Mouse (Mus musculus) megakaryocyte, embryonic 14.5 days (primary cell): ENCODE data around the gene Ccdc159. TPM values are rescaled to one million over a fixed set of nuclear protein-coding genes. Genes with fewer than 3 reads are reported as not detected.
A peak's percentile ranks its signal among the peaks of the same experiment; 100 is the strongest.

Experiments used
- H3K27me3 ChIP-seq: replicated peaks from 2 replicates; pipeline ENCODE3; 2012; ENCODE audit warnings: inconsistent platforms
- H3K36me3 ChIP-seq: replicated peaks from 2 replicates; pipeline ENCODE3; 2012; ENCODE audit warnings: low read length, inconsistent platforms, mixed read lengths
- H3K4me1 ChIP-seq: 2 replicates; pipeline ENCODE4 v1.6.1; 2012; ENCODE audit warnings: inconsistent platforms
- H3K4me3 ChIP-seq: replicated peaks from 2 replicates; pipeline ENCODE3; 2012; ENCODE audit warnings: moderate library complexity, mild to moderate bottlenecking, inconsistent platforms
- H3K9me3 ChIP-seq: 2 replicates; pipeline ENCODE4 v1.6.1; 2012; ENCODE audit warnings: inconsistent platforms
- FLI1 ChIP-seq: IDR thresholded peaks from 2 replicates; pipeline ENCODE4 v1.6.1; 2012; ENCODE audit warnings: low read length, inconsistent platforms, mixed read lengths
- GATA1 ChIP-seq: IDR thresholded peaks from 3 replicates; pipeline ENCODE4 v1.6.1; 2012; ENCODE audit warnings: mixed read lengths, low read length, inconsistent platforms, borderline replicate concordance
- polyA plus RNA-seq: library from polyadenylated mRNA; stranded (reverse); fragments of >175 nt; gene quantifications from 2 replicates; pipeline ENCODE4 v1.2.3, GENCODE M21; 2012; ENCODE audit warnings: low replicate concordance; ENCODE audit not compliant: insufficient read depth

The Ccdc159 gene
- polyA plus RNA-seq, 1 experiment = 0.67 TPM

DNA sequence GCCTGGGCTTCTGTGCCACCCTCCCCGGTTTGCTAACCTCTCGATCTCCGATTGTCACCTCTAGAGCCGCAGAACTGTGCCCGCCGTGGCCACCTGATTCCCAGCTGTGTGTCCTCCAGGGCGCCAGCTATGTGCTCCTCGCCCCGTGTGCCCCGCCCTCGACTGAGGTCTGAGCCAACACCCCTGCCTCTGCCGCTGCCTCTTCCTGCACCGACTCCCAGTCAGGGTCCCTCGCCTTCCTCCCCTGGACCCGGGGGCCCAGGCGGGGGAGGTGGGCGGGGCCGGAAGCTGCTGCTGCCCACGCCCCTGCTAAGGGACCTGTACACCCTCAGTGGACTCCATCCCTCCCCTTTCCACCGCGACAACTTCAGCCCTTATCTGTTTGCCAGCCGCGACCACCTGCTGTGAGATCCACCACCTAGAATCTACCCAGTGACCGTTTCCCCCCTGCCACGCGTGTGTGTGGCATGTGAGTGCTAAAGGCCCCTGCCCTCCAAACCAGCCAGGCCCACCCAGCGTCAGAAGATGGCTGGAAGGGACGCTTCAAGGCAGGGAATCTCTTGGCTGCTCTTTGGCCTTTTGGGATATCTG, 20.4 kb downstream of the Ccdc159 start:
- TF ChIP-seq FLI1 (no peak), GATA1 (no peak)
- H3K36me3 ChIP-seq = no peaks in the 10 kb centered on the region
- peaks cover 15% of the 10 kb centered on the region for H3K4me1 ChIP-seq
- peaks cover 22% of the 10 kb centered on the region for H3K9me3 ChIP-seq
- peak overlapping the region; percentile 81 for H3K4me3 ChIP-seq
- H3K27me3 ChIP-seq = peaks cover 50% of the 10 kb centered on the region

- peaks cover 50% of the 10 kb centered on the region for H3K27me3 ChIP-seq
- no peak overlapping the region for H3K4me3 ChIP-seq
- H3K4me1 ChIP-seq = peaks cover 15% of the 10 kb centered on the region
- no peaks in the 10 kb centered on the region for H3K36me3 ChIP-seq
- H3K9me3 ChIP-seq = peaks cover 22% of the 10 kb centered on the region
- TF ChIP-seq FLI1 (no peak), GATA1 (no peak)
Observed at GRCm38 (mm10) chr9:21948146-21948545, 20.9 kb downstream of the Ccdc159 start.

GRCm38 (mm10) chr9:21948790-21949189, 21.5 kb downstream of the Ccdc159 start:
- Histone ChIP-seq H3K27me3 (peaks cover 44% of the 10 kb centered on the region), H3K4me1 (peaks cover 18% of the 10 kb centered on the region), H3K9me3 (peaks cover 16% of the 10 kb centered on the region), H3K36me3 (no peaks in the 10 kb centered on the region), H3K4me3 (no peak overlapping the region)
- no peak for TF ChIP-seq FLI1

DNA sequence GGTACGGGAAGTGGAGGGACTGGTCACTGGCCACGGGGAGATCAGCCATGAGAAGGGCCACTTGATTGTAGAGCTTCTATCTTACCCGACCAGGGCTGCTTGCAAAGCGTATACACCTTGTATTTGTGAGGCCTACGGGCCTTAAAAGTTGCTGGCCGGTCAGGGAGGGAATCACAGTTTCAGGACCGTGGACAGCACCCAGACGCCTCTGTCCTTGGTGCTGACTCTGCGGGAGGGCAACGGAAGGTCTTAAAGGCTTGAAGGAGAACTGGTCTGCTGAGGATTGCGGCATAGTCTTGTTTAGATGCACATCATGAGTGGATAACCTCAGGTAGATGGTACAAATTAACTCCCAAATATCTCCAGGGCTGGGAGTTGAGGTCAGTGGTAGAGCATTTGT, 23.1 kb downstream of the Ccdc159 start:
- no peak overlapping the region for H3K4me3 ChIP-seq
- H3K27me3 ChIP-seq = peaks cover 32% of the 10 kb centered on the region
- TF ChIP-seq FLI1 = no peak
- no peak for TF ChIP-seq GATA1

GRCm38 (mm10) chr9:21951977-21952376, 24.7 kb downstream of the Ccdc159 start:
- TF ChIP-seq GATA1 (no peak), FLI1 (no peak)
- peaks cover 23% of the 10 kb centered on the region for H3K27me3 ChIP-seq
- no peaks in the 10 kb centered on the region for H3K36me3 ChIP-seq
- peaks cover 30% of the 10 kb centered on the region for H3K4me1 ChIP-seq
- no peak overlapping the region for H3K4me3 ChIP-seq
- H3K9me3 ChIP-seq = peaks cover 10% of the 10 kb centered on the region

More for the DNA sequence above, 23.1 kb downstream of the Ccdc159 start:
- H3K36me3 ChIP-seq = no peaks in the 10 kb centered on the region
- H3K4me1 ChIP-seq = peaks cover 21% of the 10 kb centered on the region
- H3K9me3 ChIP-seq = peaks cover 10% of the 10 kb centered on the region

- peaks cover 10% of the 10 kb centered on the region for H3K9me3 ChIP-seq
- TF ChIP-seq FLI1 (no peak), GATA1 (no peak)
- peaks cover 9% of the 10 kb centered on the region for H3K36me3 ChIP-seq
- peak overlapping the region; percentile 64 for H3K4me3 ChIP-seq
- H3K27me3 ChIP-seq = peaks cover 8% of the 10 kb centered on the region
- H3K4me1 ChIP-seq = peaks cover 38% of the 10 kb centered on the region
Observed at GRCm38 (mm10) chr9:21953600-21953999, 26.3 kb downstream of the Ccdc159 start.

DNA sequence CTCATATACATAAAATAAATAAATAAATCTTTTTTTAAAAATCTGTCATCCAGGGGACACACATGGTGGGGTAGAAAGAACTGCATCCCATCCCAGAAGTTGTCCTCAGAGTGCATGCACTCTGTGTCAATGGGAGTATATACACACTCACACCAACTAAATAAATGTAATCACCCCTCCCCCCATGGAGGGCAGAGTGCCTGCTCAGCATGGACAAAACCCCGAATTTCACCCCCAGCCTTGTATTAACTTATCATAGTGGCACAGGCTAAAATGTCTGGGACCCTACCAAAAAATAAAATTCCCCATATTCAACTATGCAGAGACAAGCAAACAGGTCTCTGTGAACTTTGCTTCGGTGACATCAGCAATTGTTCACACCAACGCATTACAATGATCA, 27.4 kb downstream of the Ccdc159 start:
- Histone ChIP-seq H3K4me3 (no peak overlapping the region), H3K9me3 (peaks cover 10% of the 10 kb centered on the region), H3K36me3 (peaks cover 19% of the 10 kb centered on the region), H3K4me1 (peaks cover 48% of the 10 kb centered on the region), H3K27me3 (no peaks in the 10 kb centered on the region)
- TF ChIP-seq FLI1 (no peak), GATA1 (no peak)

DNA sequence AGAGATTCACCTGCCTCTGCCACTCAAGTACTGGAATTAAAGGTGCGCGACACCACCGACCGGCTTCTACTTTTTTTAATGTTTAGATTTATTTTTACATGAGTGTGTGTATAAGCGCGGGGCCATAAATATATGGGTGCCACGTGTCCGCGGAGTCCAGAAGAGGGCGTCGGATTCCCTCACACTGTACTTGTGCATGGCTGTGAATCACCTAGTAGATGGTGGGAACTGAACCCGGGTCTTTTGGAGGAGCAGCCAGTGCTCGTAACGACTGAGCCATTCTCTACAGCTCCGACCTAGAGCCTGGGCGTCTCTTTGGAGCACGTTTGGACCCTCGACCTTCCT, 27.9 kb downstream of the Ccdc159 start:
- TF ChIP-seq GATA1 (no peak), FLI1 (no peak)
- H3K4me1 ChIP-seq = peaks cover 51% of the 10 kb centered on the region

GRCm38 (mm10) chr9:21955570-21956281, 28.5 kb downstream of the Ccdc159 start, which contains the start of gene Swsap1:
Gene Swsap1 (plus strand): TSS chr9:21955755.
- Histone ChIP-seq H3K4me1 (peaks cover 56% of the 10 kb centered on the region), H3K36me3 (peaks cover 30% of the 10 kb centered on the region), H3K4me3 (peak within 1 kb of the TSS; percentile 95), H3K27me3 (no peaks in the 10 kb centered on the region), H3K9me3 (peaks cover 10% of the 10 kb centered on the region)
- no peak for TF ChIP-seq GATA1
- TF ChIP-seq FLI1 = no peak

More for the DNA sequence above, 27.9 kb downstream of the Ccdc159 start:
- Histone ChIP-seq H3K36me3 (peaks cover 25% of the 10 kb centered on the region), H3K9me3 (peaks cover 10% of the 10 kb centered on the region), H3K27me3 (no peaks in the 10 kb centered on the region), H3K4me3 (peak overlapping the region; percentile 95)

GRCm38 (mm10) chr9:21958372-21958771, 31.1 kb downstream of the Ccdc159 start:
- peak overlapping the region; percentile 62 for H3K4me3 ChIP-seq
- TF ChIP-seq GATA1 = no peak
- no peak for TF ChIP-seq FLI1
- H3K36me3 ChIP-seq = peaks cover 41% of the 10 kb centered on the region
- H3K9me3 ChIP-seq = no peaks in the 10 kb centered on the region
- H3K4me1 ChIP-seq = peaks cover 78% of the 10 kb centered on the region
- H3K27me3 ChIP-seq = no peaks in the 10 kb centered on the region
